Mouse (Mus musculus) thymus, adult 2 months (tissue): ENCODE measurements around the gene Rdh13.

ENCODE experiments used
- CTCF ChIP-seq: fragments of 200-500 bp; IDR thresholded peaks from 2 replicates; pipeline ENCODE4 v1.5.1; 2012; ENCODE audit warnings: mild to moderate bottlenecking, control low read depth, low read length, moderate library complexity, borderline replicate concordance; ENCODE audit not compliant: control insufficient read depth, poor library complexity, insufficient read depth; ENCODE audit errors: extremely low read depth
- POLR2A ChIP-seq: fragments of 200-500 bp; IDR thresholded peaks from 2 replicates; pipeline ENCODE4 v1.6.1; 2012; ENCODE audit warnings: mild to moderate bottlenecking, low read length, control low read depth, moderate library complexity; ENCODE audit not compliant: control insufficient read depth, poor library complexity, insufficient read depth; ENCODE audit errors: extremely low read depth

DNA sequence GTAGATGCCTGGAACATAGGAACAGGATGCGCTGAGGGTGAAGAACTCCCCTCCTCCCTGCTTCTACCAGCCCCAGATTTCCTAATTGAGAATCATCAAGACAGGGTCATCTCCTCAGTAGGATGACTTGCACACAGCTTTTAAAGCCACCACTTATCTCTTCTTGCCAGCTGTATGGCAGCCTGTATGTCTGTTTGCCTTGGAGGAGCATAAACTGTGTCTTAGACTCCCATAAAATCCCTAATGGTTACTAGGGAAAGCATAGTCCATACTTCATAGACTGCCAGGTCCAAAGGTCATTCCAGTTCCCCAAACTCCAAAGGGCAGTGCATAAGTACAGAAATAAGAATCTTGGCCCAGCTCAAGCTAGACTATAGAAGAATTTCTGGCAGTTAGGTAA is 47.7 kb downstream of the Rdh13 start, which contains the start of gene Gp6:
- TF ChIP-seq CTCF (no peak), POLR2A (no peak)
